Mouse (Mus musculus) liver, adult 2 months (tissue): ENCODE measurements around the gene Htr6.

ENCODE experiments used
- CTCF ChIP-seq: fragments of 200-500 bp; IDR thresholded peaks from 2 replicates; pipeline ENCODE4 v1.5.1; 2011; ENCODE audit warnings: low read depth, low read length, control low read depth
- POLR2A ChIP-seq: fragments of 200-500 bp; IDR thresholded peaks from 2 replicates; pipeline ENCODE4 v1.6.1; 2011; ENCODE audit warnings: low read length, control low read depth; ENCODE audit not compliant: insufficient read depth; ENCODE audit errors: extremely low read depth

GRCm38 (mm10) chr4:139055336-139055735 lies 20.0 kb downstream of the Htr6 start:
- TF ChIP-seq CTCF (no peak), POLR2A (no peak)
